Mouse (Mus musculus) cerebellum, adult 9-11 months (tissue): ENCODE data around the gene Rad17.

Source experiments
- DNase-seq: peaks from one replicate; pipeline ENCODE4 v3.0.0; 2022

The Rad17 gene

DNA sequence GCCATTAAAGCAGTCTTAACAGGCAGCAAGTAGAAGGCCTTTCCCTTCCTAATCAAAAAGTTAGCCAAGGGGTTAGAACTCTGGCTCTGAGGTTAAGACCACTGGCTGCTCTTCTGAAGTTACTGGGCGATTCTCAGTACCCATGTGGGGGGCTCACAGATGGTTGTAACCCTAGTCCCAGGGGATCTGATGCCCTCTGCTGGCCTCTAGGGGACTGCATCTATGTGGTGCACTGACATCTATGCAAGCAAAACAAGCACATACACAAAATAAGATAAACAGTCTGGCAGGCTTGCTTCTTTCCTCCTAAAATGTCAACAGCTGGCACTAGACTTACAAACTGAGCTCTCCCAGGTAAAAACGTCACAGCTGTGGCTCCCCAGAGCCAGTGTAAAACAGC lies 37.9 kb downstream of the Rad17 start:
- no peak for DNase-seq

DNA sequence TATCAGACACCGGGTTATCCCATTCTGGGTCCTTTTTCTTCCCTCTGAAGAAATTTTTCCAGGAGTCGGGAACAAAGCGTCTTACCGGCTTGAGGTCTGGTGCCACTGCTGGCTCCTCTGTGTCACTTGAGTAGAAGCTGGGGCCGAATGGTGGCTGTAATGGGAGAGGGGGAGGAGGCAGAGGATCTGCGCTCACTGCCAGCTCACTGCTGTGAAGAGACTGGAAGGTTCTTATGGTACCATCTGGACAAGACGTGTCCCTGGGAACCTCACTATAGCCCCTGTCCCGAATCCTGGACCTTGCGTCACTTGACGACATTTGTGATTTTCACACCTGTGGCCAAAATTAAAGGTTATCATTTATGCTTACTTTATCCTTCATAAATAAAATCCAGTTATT lies 38.6 kb downstream of the Rad17 start:
- DNase-seq, result peak; percentile 73

DNA sequence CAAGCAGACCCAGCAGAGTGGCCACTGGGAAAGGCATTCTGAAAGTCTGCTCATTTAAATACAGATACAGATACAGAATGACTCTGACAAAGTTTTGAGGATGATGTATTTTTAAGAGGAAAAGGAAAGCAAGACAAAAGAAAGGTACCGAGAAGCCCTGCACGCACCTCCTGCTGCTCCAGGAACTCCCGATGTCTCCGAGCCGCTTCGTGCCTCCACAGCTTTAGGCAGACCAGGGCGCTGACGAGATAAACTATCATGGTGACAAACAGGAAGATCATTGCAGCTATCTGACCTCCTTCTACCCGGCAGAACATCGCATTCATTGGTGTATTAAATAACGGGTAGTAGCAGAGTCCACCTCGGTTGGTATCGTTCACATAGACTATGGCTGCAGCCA lies 39.6 kb downstream of the Rad17 start:
- DNase-seq, result no peak

DNA sequence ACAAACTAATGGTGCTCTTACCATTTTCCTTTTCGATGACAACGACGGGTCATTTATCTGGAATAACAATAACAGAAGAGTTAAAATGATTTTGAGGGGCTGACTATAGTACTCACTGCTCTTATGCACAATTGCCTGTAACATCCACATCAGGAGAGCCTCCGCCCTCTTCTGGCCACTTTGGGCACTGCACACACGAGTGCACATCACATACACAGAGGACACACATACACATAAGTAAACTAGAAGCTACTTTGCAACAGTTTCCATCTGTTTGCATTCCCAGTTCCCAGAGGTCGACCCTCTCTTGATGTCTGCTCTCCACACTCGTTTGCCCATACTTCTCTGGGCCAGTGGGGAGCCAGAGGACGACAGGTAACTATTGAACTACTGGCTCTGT lies 43.1 kb downstream of the Rad17 start:
- DNase-seq, result no peak

DNA sequence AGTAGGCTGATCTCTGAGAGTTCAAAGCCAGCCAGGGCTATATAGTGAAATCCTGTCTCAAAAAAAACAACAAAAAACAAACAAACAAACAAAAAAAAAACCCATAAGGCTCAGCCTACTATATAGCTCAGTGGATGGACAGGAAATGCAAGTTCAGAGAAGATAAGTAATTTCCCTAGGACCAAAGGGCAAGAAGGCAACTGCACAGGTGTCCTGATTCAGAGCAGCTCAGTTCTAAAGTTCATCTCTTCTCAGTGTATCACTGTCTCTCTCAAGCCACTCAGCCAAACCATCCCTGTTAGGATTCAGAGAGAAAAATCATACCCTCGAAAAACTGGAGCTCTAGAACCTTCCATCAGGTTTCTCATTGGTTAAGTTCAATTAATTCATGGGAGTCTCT lies 45.0 kb downstream of the Rad17 start:
- no peak for DNase-seq

DNA sequence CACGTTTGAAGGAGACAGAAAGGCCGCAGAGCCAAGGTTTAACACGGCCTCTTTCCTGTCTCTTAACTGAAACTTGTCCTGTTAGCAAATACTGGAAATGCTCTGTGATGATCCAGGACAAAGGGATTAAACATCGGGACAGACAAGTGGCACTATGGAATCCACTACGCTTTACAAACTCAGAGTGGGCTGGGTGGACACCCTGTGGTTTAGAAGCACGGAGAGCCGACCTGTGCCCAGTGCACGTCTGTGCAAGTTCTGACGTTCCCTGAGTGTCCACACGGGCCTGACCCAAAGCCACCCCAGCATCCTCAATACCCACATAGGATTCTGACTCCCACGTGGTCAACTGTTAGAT lies 47.1 kb downstream of the Rad17 start:
- DNase-seq, result no peak

DNA sequence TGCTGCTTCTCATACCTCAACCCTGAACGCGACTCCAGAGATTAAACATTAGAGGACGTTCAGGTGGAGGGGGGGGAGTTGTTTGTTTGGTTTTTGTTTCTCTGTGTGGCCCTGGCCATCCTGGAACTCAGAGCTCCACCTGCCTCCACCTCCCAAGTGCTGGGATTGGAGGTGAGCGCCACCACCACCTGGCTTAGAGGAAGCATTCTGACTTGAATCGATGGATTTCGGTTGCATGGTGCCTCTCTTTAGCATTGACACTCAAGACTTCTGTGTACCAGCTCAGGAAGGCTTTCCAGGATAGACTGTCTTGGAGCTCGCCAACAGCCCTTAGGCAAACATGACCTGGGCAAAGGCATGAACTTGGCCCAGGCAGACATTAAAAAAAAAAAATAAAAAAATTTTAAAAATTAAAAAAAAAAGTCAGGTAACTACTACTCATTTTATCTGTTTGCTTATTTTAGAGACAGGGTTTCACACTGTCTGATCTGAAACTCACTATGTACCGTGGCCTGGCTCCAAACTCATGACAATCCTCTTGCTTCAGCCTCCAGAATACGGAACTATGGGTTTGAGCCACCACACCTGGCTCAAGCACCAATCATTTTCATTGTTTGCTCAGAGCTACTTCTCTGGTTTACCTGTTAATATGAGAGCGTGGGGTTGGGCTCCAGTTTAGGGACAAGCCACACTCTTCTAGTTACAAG lies 47.7 kb downstream of the Rad17 start:
- no peak for DNase-seq

DNA sequence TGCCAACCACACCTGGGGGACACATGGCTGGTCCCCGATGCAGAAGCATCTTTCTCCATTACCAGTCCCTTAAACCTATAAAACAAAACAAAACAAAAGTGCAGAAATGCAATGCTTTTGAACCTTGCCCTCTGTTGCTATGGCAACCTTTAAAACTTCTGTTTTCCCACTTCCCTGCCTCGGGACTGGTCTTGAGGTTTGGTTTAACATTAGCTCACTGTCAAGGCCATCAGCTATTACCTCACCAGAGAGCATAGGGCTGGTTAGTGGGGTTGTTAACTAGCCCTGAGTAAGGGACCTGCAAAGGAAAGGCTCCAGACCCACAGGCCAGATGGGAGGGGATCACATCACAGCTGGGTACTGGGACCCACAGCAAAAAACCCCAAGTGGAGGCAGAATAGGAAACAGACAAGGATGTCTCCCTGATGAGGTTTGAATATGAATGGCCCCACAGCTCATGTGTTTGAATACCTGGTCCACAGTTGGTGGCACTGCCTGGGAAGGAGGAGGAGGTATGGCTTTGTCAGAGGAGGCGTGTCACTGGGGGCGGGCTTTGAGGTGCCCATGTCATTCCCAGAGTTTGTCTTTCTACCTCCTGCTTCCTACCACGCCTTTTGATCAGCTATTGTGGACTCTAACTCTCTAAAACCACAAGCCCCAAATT lies 48.5 kb downstream of the Rad17 start:
- DNase-seq, result no peak

DNA sequence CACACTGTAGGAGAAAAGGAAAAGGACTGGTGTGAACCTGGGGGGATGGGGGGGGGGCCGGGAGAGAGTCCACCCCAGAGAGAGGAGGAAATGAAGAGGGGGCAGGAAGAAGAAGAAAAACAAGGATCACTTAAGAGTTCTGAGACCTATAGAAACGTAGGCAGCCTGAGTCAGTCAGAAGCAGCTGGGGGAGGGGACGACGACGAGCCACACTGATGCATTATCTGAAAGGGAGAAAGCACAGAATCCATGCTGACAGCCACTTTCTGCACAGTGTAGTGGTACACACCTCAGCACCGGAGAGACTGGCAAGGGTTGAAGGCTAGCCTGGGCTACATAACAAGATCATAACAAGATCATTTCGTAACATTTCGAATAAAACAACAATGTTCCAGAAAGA lies 49.8 kb downstream of the Rad17 start:
- DNase-seq, result no peak

DNA sequence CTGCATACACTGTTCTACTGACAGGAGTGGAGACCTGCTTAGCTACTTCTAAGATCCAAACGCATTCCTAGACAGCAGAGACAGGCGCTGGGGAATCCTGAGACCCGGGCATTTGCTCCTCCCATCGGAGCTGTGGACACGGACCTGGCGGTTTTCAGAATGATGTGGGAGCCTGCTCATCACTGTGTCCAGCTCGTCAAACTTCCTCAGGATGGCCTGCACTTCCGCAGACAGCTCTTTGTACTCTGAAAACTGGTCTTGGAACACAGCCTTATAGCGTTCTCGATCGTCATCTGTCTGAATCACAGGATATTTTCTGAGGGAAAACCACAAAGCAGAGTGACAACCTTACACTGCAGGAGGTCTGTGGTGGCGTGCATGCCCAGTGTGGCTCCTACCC lies 50.5 kb downstream of the Rad17 start:
- no peak for DNase-seq

DNA sequence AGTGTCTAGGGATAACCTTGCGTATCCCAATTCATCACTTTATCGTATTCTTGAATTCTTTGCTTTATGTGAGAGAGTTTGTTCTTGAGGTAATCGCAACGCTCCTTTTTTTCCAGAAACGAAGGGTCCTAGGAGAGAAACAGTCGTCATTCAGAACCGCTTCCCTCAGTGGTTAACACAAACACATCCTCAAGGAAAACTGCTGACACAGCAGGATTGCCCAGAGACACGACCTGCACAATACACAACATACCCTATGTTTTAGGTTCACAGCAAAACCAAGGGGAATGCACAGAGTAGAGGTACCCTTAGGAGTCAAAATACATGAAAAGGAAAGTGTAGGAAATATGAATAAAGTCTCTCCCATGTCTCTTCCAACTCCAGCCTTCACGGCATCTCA lies 53.6 kb downstream of the Rad17 start:
- DNase-seq, result no peak

DNA sequence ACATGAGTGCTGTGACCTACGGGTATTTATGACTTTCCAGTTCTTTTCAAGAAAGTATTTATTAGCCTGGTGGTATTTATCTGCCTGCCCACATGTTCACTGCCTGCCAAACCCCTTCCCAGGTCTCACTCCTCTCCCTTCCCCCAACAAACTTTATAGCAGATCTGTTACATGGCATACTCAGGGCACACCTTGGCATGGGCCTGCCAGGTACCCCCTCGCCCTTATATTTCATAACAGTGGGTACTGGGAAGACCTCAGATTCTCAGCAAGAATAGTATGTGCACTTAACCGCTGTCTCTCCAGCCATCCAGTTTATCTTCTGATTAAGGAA lies 55.3 kb downstream of the Rad17 start:
- no peak for DNase-seq

DNA sequence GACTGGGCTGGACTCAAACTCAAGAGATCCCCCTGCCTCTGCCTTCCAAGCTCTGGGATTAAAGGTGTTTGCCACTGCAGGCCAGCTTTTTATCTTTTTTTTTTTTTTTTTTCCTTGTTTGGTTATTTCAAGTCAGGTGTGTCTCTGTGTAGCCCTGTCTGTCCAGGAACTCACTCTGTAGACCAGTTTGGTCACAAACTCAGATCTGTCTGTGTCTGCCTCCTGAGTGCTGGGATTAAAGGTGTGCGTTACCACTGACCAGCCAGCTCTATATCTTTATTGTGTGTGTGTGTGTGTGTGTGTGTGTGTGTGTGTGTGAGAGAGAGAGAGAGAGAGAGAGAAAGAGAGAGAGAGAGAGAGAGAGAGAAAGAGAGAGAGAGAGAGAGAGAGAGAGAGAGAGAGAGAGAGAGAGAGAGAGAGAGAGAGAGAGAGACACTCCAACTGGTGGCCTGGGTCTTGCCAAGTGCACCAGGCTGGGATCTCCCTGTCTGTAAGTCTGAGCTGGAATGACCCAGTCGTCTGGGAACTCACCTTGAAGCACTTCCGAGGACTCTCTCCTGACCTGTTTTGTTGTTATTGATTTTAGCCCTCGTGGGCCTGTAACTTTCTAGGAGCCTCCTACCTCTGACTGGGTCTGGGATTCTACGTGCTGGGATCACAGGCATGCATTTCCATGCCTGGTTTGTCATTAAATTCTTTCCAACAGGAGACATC lies 55.9 kb downstream of the Rad17 start:
- DNase-seq, result no peak

DNA sequence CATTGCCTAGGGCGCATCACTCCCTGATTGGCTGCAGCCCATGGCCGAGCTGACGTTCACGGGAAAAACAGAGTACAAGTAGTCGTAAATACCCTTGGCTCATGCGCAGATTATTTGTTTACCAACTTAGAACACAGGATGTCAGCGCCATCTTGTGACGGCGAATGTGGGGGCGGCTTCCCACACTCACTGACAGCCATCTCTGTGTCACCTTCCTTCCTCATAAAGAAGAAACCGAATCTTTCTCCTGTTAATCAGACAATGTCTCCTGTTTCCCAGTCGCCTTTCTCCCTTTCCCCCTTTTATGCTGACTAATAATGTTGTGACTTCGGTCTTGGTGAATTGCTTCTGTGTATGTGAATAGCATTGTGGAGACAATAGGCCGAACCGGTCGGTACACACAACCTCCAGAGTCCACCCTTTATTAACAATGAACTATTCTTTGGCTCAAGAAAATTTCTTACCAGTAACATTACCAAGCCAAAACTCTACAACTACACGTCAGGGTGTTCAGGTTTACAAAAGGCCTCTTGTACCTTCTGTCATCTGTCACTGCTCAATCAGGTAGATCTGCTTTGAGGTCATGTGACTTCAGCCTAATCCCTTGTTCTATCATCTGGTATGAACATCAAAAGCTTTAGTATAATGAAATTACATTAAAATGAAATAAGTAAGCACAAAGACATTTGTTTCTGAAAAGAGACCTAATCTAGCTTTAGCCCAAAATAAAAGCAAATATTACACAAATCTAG lies 56.6 kb downstream of the Rad17 start:
- peak; percentile 63 for DNase-seq

DNA sequence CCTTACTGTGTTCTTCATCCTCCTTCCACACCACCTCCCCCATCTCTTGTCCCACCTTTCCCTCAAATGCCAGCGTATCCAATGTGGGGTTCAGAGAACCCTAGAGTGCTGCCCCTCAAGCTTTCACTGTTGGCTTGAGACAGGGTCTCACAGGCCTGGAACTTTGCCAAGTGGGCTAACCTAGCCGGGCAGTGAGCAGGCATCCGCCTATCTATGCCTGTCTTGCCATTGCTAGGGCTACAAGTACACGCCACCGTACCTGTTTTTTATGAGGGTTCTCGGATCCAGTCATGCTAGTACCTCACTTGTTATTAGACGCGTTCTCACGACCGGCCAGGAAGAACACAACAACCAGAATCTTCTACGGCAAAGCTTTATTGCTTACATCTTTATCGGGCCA lies 62.2 kb downstream of the Rad17 start:
- DNase-seq, result peak; percentile 20

DNA sequence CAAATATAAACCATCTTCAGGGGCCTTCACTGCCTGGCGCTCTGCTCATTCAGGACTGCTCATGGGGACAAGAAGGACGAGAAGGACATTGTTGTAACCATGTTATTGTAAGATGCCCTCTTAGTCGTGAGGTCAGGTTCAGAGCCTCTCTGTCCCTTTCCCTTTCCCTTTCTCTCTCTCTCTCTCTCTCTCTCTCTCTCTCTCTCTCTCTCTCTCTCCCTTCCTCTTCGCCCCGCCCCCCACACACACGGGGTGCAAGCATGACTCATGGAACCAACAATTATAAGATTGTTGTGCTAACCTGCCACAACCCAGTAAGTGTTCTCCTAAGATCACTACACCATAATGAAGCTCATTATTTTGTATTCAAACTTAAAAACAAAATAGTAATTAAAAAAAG lies 68.7 kb downstream of the Rad17 start:
- no peak for DNase-seq

DNA sequence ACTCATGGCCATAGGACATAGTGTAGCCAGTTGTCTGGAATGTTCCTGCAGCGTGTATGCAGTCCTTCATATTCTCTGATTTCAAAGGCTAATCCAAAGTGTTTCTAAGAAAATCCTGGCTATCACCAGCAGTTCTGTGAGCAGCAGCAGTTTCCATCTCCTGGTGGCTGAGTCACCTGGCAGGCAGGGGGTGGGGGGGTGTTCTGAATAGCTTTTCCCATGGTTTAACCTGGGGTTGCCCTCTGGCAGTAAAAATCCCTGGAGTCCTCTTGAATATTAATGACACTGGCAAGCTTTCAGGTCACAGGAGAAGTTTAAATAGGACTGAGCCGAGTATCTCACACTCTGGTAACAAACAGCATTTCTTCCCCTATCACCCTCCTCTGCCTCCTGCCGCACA lies 69.2 kb downstream of the Rad17 start:
- DNase-seq, result no peak

DNA sequence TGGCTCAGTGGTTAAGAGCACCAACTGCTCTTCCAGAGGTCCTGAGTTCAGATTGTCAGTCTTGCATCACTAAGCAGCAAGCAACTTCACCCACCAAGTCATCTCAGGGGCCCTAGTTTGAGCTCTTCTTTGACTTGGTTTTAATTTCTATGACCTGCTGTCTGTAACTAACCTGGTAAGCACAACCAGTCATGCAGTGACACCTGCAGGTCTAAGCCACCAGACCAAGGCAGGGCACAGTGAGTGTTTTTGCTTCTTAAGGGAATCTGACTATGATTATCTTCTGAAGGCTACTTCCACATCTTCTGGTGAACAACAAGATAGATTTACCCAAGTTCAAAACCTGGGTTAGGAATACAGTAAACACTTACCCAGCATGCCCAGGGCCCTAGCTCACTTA lies 70.9 kb downstream of the Rad17 start:
- no peak for DNase-seq

DNA sequence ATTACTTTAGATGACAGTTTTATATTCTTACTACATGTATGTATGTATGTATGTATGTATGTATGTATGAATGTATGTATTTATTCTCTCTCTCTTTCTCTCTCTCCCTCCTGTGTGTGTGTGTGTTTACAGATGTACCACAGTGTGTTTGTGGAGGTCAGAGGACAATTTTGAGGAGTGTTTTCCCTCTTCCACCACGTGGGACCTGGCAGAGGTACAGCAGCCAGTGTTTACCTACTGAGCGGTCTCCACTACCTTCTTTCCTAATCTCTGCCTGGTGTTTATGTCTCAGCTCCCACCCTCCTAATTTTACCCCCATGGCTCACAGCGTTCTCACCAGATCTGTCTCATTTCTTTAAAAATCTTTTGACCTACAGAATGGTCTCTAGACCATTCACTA lies 71.6 kb downstream of the Rad17 start:
- DNase-seq, result no peak

DNA sequence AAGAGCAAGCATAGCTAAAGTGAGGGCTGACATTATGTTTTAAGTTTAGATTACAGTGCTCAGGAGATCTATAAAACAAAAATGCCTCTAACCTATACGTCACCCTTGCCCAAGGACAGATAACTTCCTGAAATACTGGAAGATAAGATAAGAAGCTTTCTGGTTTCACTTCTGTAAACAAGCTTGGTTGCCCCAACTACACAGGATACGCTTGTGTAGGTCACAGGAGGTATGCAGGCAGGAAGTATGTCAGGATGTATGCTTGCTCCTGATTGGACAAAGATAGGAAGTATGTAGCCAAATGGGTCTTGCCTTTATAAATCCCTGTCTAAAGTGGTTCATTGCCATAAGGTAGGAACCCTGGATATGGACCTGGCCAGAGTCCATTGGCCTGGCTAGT lies 74.9 kb downstream of the Rad17 start:
- no peak for DNase-seq

DNA sequence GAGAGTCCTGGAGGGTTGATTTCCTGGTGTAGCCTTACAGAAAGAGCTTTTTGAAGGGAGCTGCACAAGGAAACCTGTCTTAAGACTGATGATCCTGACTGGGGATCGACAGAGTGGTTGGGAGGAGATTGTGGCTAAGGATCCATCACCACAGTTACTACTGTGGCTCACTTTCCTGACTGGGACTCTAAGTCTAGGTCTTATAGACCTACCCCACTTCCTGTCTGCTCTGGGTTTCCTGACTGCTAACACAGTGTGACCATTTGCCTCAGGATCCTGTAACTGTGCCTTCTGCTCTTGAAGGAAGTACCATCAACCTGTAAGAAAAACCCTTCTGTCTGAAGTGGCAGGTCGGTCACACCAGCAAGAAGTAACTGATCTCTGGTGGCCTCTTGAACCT lies 80.1 kb downstream of the Rad17 start:
- DNase-seq, result no peak

DNA sequence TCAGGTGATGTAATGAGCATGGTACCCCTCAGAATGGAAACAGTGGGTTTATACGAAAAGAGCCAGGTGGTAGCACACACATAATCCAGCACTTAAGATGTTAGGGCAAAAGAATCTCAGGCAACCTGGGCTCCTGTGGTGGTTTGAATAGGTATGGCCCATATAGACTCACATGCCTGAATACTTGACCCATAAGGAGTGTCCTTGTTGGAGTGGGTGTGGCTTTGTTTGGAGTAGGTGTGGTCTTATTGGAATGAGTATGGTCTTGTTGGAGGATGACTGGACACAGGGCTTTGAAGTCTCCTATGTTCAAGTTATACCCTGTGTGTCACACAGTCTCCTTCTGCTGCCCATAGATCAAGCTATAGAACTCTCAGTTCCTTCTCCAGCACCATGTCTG lies 82.5 kb downstream of the Rad17 start:
- no peak for DNase-seq
